Mouse (Mus musculus) heart, embryonic 13.5 days (tissue): ENCODE results near the gene Creld2. TPM values are rescaled to one million over a fixed set of nuclear protein-coding genes. Genes with fewer than 3 reads are reported as not detected.

Source experiments
- ATAC-seq: fragments of 200-750 bp; cut with Nextera tagmentation; 2 replicates; pipeline ENCODE4 v1.8.0; 2017; ENCODE audit warnings: moderate TSS enrichment; ENCODE audit not compliant: insufficient number of reproducible peaks, low FRiP score, low TSS enrichment; ENCODE audit errors: extremely low read depth
- H3K27ac ChIP-seq: fragments of 300-500 bp; sonication (generic); replicated peaks from 2 replicates; pipeline ENCODE4 v1.5.1; 2015; ENCODE audit warnings: moderate library complexity, mild to moderate bottlenecking, inconsistent platforms
- H3K27me3 ChIP-seq: fragments of 300-500 bp; sonication (generic); replicated peaks from 2 replicates; pipeline ENCODE4 v1.6.1; 2015; ENCODE audit warnings: mild to moderate bottlenecking, inconsistent platforms
- H3K36me3 ChIP-seq: fragments of 300-500 bp; sonication (generic); 2 replicates; pipeline ENCODE4 v1.6.1; 2015; ENCODE audit warnings: mild to moderate bottlenecking, inconsistent platforms
- H3K4me1 ChIP-seq: fragments of 300-500 bp; sonication (generic); 2 replicates; pipeline ENCODE4 v1.6.1; 2015; ENCODE audit warnings: inconsistent platforms
- H3K4me2 ChIP-seq: fragments of 300-500 bp; sonication (generic); 2 replicates; pipeline ENCODE4 v1.6.1; 2015; ENCODE audit warnings: inconsistent platforms, mild to moderate bottlenecking, moderate library complexity
- H3K4me3 ChIP-seq: fragments of 300-500 bp; sonication (generic); 2 replicates; pipeline ENCODE4 v1.5.1; 2015; ENCODE audit warnings: moderate library complexity, mild to moderate bottlenecking, inconsistent platforms
- H3K9ac ChIP-seq: fragments of 300-500 bp; sonication (generic); 2 replicates; pipeline ENCODE4 v1.6.1; 2015; ENCODE audit warnings: inconsistent platforms, mild to moderate bottlenecking, moderate library complexity
- H3K9me3 ChIP-seq: fragments of 300-500 bp; sonication (generic); 2 replicates; pipeline ENCODE4 v1.6.1; 2016; ENCODE audit warnings: inconsistent platforms
- WGBS: fragments of 180-500 bp; shearing (Covaris S2); methylation state at CpG from one replicate; pipeline ENCODE4 v1.1.7; 2015; ENCODE audit warnings: mixed read lengths; 5-methylcytosine and 5-hydroxymethylcytosine counted together
- polyA plus RNA-seq: library from polyadenylated mRNA; unstranded; fragments of >200 nt; fragmentation: Nextera tagmentation; extraction: Ambion mirVana; gene quantifications from 2 replicates; pipeline ENCODE4 v1.2.1, GENCODE M21; 2015

Creld2 gene
- polyA plus RNA-seq, 1 experiment from 2014 or later, result 54.1 TPM

DNA sequence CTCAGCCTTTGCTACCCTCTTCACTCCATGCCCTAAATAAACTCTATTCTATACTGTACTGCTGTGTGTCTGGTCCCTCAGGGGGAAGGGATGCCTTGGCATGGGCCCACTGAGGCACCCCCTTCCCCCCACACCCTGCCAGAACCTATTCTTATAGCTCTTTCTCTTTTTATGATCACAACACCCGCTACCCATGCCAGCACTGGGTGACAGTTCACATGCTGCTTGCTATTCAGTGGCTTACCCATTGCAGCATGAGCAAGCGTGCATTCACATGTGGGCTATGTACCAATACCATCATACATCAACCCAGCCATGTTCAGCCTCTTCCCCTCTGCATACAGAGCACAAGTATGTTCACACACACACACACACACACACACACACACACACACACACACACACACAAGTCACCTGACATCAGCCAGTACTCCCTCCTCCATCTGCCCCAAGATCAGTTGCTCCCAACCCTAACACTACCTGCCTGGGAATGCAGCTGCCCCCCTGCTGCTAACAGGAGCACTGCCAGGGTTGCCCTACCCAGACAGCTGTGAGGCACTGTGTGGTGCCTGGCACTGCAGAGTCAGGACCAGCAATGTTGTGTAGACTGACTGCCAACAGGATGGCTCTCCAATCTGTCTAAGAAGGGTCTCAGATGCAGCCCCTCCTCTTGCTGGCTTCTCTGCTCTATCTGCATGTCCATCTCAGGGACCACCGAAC, 22.3 kb downstream of the Creld2 start:
- Histone ChIP-seq H3K9ac (no peak overlapping the region), H3K4me2 (no peak overlapping the region), H3K36me3 (no peaks in the 10 kb centered on the region), H3K9me3 (no peaks in the 10 kb centered on the region), H3K4me1 (peaks cover 62% of the 10 kb centered on the region), H3K27me3 (no peaks in the 10 kb centered on the region), H3K27ac (no peak overlapping the region), H3K4me3 (no peak overlapping the region)
- no peak for ATAC-seq
- 82% methylated on average over 3 of the region's 3 CpGs for WGBS

DNA sequence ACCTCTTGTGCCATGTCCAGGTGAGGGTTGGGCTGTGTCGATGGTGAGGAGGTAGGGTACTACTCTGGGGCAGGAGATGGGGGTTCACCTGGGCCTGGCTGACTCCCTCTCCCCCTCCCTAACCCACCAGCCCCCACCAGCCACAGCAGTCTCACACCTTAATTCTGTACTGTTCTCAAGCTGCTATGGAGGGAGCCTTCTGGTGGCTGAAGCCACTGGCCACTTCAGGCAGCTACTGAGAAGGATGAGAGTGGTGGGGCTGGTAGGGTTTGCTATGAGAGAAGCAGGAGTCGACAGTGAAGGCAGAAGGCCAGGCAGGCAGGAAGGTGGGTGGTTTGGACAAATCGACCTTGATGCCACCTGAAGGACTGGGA, 22.8 kb downstream of the Creld2 start:
- no peak overlapping the region for H3K4me2 ChIP-seq
- no peak overlapping the region for H3K9ac ChIP-seq
- no peak overlapping the region for H3K4me3 ChIP-seq
- H3K4me1 ChIP-seq, result peaks cover 57% of the 10 kb centered on the region
- no peaks in the 10 kb centered on the region for H3K9me3 ChIP-seq
- H3K27me3 ChIP-seq, result no peaks in the 10 kb centered on the region
- 66% methylated on average over 3 of the region's 3 CpGs for WGBS
- ATAC-seq, result no peak
- H3K27ac ChIP-seq, result no peak overlapping the region
- no peaks in the 10 kb centered on the region for H3K36me3 ChIP-seq

DNA sequence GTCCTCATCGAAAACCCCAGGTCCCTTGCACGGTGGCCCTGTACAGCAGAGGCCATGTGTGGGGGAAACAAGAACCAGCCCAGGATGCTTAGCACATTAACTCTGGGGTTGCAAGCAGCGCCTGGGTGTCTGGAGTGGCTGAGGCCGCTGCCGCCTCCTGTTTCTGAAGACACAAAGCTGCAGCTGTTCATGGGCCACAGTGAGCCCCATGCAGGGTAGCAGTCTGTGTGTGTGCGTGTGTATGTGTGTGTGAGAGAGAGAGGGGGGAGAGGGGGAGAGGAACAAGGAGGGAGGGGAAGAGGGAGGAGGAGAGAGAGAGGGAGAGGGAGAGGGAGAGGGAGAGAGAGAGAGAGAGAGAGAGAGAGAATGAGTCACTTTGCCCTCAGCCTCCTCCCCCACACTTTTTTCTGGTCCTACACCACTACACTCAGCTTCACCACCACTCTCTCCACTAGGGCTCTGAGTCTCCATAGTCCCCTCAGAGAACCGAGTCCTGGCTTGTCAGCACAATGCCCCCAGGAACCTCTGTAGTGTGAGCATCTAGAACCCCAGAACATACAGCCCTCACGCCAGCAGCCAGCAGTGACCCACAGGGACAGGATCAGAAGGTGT, 24.1 kb downstream of the Creld2 start:
- H3K27ac ChIP-seq, result peak overlapping the region; percentile 62
- WGBS, result 28% methylated on average over 8 of the region's 8 CpGs
- H3K27me3 ChIP-seq, result no peaks in the 10 kb centered on the region
- H3K4me2 ChIP-seq, result no peak overlapping the region
- H3K9ac ChIP-seq, result peak overlapping the region; percentile 54; the same call in 1 of the 2 replicates
- peaks cover 46% of the 10 kb centered on the region for H3K4me1 ChIP-seq
- no peaks in the 10 kb centered on the region for H3K9me3 ChIP-seq
- ATAC-seq, result no peak
- H3K4me3 ChIP-seq, result no peak overlapping the region
- no peaks in the 10 kb centered on the region for H3K36me3 ChIP-seq

- Histone ChIP-seq H3K36me3 (no peaks in the 10 kb centered on the region), H3K27ac (no peak overlapping the region), H3K4me1 (peaks cover 36% of the 10 kb centered on the region), H3K9me3 (no peaks in the 10 kb centered on the region), H3K4me3 (no peak overlapping the region), H3K27me3 (no peaks in the 10 kb centered on the region), H3K4me2 (no peak overlapping the region), H3K9ac (no peak overlapping the region)
- WGBS, result 82% methylated on average over 7 of the region's 7 CpGs
- ATAC-seq, result no peak
These were observed 25.5 kb downstream of the Creld2 start for GRCm38 (mm10) chr15:88844966-88845365.

DNA sequence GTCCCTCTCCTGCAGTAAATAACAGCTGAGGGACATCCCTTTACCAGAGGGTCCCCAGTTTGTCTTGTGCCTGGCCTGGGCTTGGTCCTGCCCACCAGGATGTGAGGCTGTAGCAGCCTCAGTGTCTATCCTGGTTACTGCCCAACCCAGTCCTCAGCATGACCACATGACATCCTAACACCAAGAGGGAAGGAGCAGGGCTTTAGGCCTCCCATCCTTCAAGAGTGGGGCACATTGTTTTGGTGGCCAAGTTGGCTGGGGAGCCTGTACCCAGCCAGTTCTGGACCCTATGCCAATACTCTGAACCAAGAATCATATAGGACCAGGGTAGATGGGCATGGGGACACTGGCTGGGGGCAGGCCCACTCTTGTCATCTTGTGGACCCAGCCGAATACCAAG, 29.2 kb downstream of the Creld2 start:
- ATAC-seq, result no peak
- Histone ChIP-seq H3K36me3 (no peaks in the 10 kb centered on the region), H3K4me3 (no peak overlapping the region), H3K27me3 (no peaks in the 10 kb centered on the region), H3K4me2 (no peak overlapping the region), H3K27ac (no peak overlapping the region), H3K9ac (no peak overlapping the region), H3K9me3 (no peaks in the 10 kb centered on the region), H3K4me1 (peaks cover 25% of the 10 kb centered on the region)
- WGBS, result 85% methylated on average over 1 of the region's 1 CpGs

DNA sequence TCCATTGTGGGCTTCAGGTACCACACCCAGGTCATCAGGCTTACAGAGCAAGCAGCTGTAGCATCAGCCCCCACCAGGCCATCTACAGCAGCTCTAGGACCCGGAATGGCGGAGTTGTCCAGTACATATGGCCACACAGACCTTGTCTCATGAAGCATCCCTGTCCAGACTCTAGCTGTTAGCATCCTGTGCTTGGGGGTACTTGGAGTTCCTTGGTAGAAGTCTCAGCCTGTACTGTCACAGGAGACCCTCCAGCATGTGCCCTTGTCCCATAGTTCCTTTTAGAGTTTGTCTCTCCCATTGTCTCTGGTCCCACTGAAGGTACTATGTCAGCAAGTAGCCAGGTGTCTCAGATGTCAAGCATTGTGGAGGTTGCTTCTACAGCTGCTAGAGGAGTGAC, 30.2 kb downstream of the Creld2 start:
- 84% methylated on average over 2 of the region's 2 CpGs for WGBS
- ATAC-seq, result no peak
- H3K9ac ChIP-seq, result no peak overlapping the region; the same call in 1 of the 2 replicates

DNA sequence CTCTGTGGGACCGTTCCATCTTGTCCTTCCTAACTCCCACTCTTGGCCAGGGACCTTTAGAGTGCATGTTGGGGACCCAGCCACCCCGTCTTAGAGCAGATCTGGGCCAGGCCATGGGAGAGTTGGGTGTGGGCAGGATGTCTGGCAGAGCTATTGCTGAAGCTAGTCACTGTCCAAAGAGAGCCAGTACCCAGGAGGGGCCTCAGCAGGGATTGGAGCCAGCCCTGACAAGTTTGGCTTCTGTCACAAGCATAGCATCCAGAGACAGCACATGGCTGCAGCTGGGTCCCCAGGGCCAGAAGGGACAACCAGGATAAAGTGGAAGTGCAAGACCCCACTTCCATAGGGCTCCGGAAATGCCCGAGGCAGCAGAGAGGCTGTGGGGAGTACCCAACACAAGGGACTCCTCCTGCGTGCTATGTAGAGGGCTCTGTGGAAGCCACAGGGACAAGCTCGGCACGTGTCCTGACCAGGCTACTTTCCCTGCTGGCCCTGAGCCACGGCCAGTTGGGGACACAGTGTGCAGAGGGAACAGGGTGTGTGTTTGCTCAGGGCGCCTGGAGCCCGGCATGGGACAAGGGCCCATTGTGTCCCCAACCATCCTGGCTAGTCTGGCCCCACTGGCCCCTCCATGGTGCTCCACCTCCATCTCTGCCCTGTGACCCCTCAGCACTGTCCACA, 30.8 kb downstream of the Creld2 start:
- no peak overlapping the region for H3K4me3 ChIP-seq
- peak overlapping the region; percentile 56 for H3K9ac ChIP-seq
- no peak for ATAC-seq
- H3K4me1 ChIP-seq, result peaks cover 37% of the 10 kb centered on the region
- 0 out of 2 replicates have a peak overlapping the region, but pooled peaks have one; percentile 11 for H3K4me2 ChIP-seq
- H3K27ac ChIP-seq, result peak overlapping the region; percentile 50
- no peaks in the 10 kb centered on the region for H3K9me3 ChIP-seq
- no peaks in the 10 kb centered on the region for H3K36me3 ChIP-seq
- WGBS, result 48% methylated on average over 10 of the region's 10 CpGs
- no peaks in the 10 kb centered on the region for H3K27me3 ChIP-seq

More for the DNA sequence above, 30.2 kb downstream of the Creld2 start:
- no peak overlapping the region for H3K4me3 ChIP-seq
- H3K4me2 ChIP-seq, result no peak overlapping the region
- peaks cover 31% of the 10 kb centered on the region for H3K4me1 ChIP-seq
- no peaks in the 10 kb centered on the region for H3K27me3 ChIP-seq
- no peaks in the 10 kb centered on the region for H3K36me3 ChIP-seq
- no peak overlapping the region; the same call in 1 of the 2 replicates for H3K27ac ChIP-seq
- no peaks in the 10 kb centered on the region for H3K9me3 ChIP-seq

GRCm38 (mm10) chr15:88851076-88851475, 31.6 kb downstream of the Creld2 start:
- Histone ChIP-seq H3K36me3 (no peaks in the 10 kb centered on the region), H3K27me3 (no peaks in the 10 kb centered on the region), H3K4me1 (peaks cover 45% of the 10 kb centered on the region), H3K9ac (peak overlapping the region; percentile 40; the same call in 1 of the 2 replicates), H3K4me2 (no peak overlapping the region), H3K4me3 (no peak overlapping the region), H3K9me3 (no peaks in the 10 kb centered on the region), H3K27ac (0 out of 2 replicates have a peak overlapping the region, but pooled peaks have one; percentile 50)
- 46% methylated on average over 3 of the region's 3 CpGs for WGBS
- no peak for ATAC-seq

GRCm38 (mm10) chr15:88851507-88852149, 32.2 kb downstream of the Creld2 start:
- Histone ChIP-seq H3K9me3 (no peaks in the 10 kb centered on the region), H3K4me2 (no peak overlapping the region), H3K27me3 (no peaks in the 10 kb centered on the region), H3K4me1 (peaks cover 46% of the 10 kb centered on the region), H3K9ac (0 out of 2 replicates have a peak overlapping the region, but pooled peaks have one; percentile 19), H3K4me3 (no peak overlapping the region), H3K27ac (no peak overlapping the region), H3K36me3 (no peaks in the 10 kb centered on the region)
- WGBS, result 74% methylated on average over 10 of the region's 10 CpGs
- ATAC-seq, result no peak

DNA sequence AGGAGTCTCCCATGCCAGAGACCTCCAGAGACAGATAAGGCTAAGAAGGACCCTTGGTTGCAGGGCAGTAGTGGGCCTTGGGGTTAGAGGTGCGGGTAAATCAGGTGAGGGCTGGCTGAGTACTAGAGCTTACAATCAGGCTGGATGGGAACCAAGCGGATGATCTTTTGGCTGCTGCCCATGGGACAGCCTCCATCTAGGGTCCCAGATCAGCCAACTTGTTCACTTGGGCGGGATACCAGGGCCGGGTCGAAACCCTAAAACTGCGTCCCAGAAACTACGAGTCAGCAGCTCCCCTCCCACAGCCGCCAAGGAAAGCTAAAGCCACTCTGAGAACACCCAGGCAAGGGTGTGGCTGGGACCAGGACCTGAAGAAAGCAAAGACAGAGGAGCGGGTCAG, 33.7 kb downstream of the Creld2 start:
- peaks cover 46% of the 10 kb centered on the region for H3K4me1 ChIP-seq
- no peak overlapping the region for H3K4me3 ChIP-seq
- no peak for ATAC-seq
- no peaks in the 10 kb centered on the region for H3K9me3 ChIP-seq
- H3K36me3 ChIP-seq, result no peaks in the 10 kb centered on the region
- 85% methylated on average over 9 of the region's 9 CpGs for WGBS
- H3K9ac ChIP-seq, result no peak overlapping the region
- H3K27ac ChIP-seq, result no peak overlapping the region
- H3K27me3 ChIP-seq, result no peaks in the 10 kb centered on the region
- no peak overlapping the region for H3K4me2 ChIP-seq
